Comparison of ENCODE assay signal across 9 mouse cellular contexts in genomic region chr15:98726746-98727145, GRCm38 (mm10). TPM values are rescaled to one million over a fixed set of nuclear protein-coding genes. Genes with fewer than 3 reads are reported as not detected.
DNase-seq lines count a peak whose midpoint lies in the region; ATAC-seq and TF ChIP-seq lines count a peak whose summit lies in the region.
"Had no signal": no experiment of that assay in that cellular context is flagged by ENCODE, and none has a peak within 500 bp of the region (broad histone marks: within the 10 kb centered on the region; RNA-seq: fewer than 3 reads in every experiment).

No protein-coding gene starts in this region.

- no peak for ATAC-seq in lung, embryonic 15.5 days (ENCODE audit: borderline replicate concordance, extremely low read depth, low FRiP score, low TSS enrichment)
- ATAC-seq in limb, embryonic 11.5 days (ENCODE audit: insufficient number of reproducible peaks, low FRiP score, low TSS enrichment, low read depth), result no peak
- no peak for ATAC-seq in neural tube, embryonic 15.5 days (ENCODE audit: low FRiP score)

- H3K27me3 ChIP-seq in lung, embryonic 15.5 days, result peaks cover 20% of the 10 kb centered on the region
- peaks cover 75% of the 10 kb centered on the region for H3K27me3 ChIP-seq in forebrain, embryonic 10.5 days (ENCODE audit: poor library complexity, severe bottlenecking)
- H3K27me3 ChIP-seq in limb, embryonic 11.5 days (ENCODE audit: control insufficient read depth, insufficient read depth, low read length), result no peaks in the 10 kb centered on the region
- H3K27me3 ChIP-seq in neural tube, embryonic 15.5 days (replicated peaks), result peaks cover 15% of the 10 kb centered on the region
- peaks cover 5% of the 10 kb centered on the region for H3K27me3 ChIP-seq in thymus, adult 2 months (ENCODE audit: control insufficient read depth, insufficient read depth, low read length)

- intact Hi-C loops in gastrocnemius, postnatal 36 days (cut with DNase I), result no loop called here

- no peaks in the 10 kb centered on the region for H3K9me3 ChIP-seq in lung, embryonic 15.5 days
- no peaks in the 10 kb centered on the region for H3K9me3 ChIP-seq in forebrain, embryonic 10.5 days
- no peaks in the 10 kb centered on the region for H3K9me3 ChIP-seq in limb, embryonic 11.5 days (ENCODE audit: control insufficient read depth, low read length)
- no peaks in the 10 kb centered on the region for H3K9me3 ChIP-seq in neural tube, embryonic 15.5 days (replicated peaks)

- no peak for TF ChIP-seq POLR2A in thymus, adult 2 months (IDR thresholded peaks at IDR 0.05; ENCODE audit: control insufficient read depth, extremely low read depth, insufficient read depth, low read length, poor library complexity)

- H3K4me3 ChIP-seq in lung, embryonic 15.5 days, result peak overlapping the region; percentile 60
- peak overlapping the region; percentile 62 for H3K4me3 ChIP-seq in forebrain, embryonic 10.5 days
- H3K4me3 ChIP-seq in limb, embryonic 11.5 days (ENCODE audit: low read depth, low read length), result peak overlapping the region; percentile 49
- peak overlapping the region; percentile 52 for H3K4me3 ChIP-seq in neural tube, embryonic 15.5 days (replicated peaks)
- no peak overlapping the region for H3K4me3 ChIP-seq in thymus, adult 2 months (ENCODE audit: control insufficient read depth, insufficient read depth, low read length)

- 34% methylated on average over 7 of the region's 7 CpGs for WGBS in lung, embryonic 15.5 days
- WGBS in forebrain, embryonic 10.5 days, result 45% methylated on average over 7 of the region's 7 CpGs
- WGBS in limb, embryonic 11.5 days, result 41% methylated on average over 7 of the region's 7 CpGs
- 37% methylated on average over 7 of the region's 7 CpGs for WGBS in neural tube, embryonic 15.5 days
- WGBS in thymus, adult 2 months, result 88% methylated on average over 7 of the region's 7 CpGs

- no peak for TF ChIP-seq CTCF in thymus, adult 2 months (IDR thresholded peaks at IDR 0.05; ENCODE audit: borderline replicate concordance, control insufficient read depth, extremely low read depth, insufficient read depth, low read length, poor library complexity)

- peak overlapping the region; percentile 55 for H3K9ac ChIP-seq in lung, embryonic 15.5 days
- H3K9ac ChIP-seq in limb, embryonic 11.5 days (ENCODE audit: low read length), result no peak overlapping the region; the same call in 1 of the 2 replicates
- no peak overlapping the region for H3K9ac ChIP-seq in neural tube, embryonic 15.5 days (replicated peaks)

- peak overlapping the region; percentile 97 for H3K4me2 ChIP-seq in lung, embryonic 15.5 days
- H3K4me2 ChIP-seq in limb, embryonic 11.5 days (ENCODE audit: low read depth, severe bottlenecking), result peak overlapping the region; percentile 95
- H3K4me2 ChIP-seq in neural tube, embryonic 15.5 days, result peak overlapping the region; percentile 82

- H3K4me1 ChIP-seq in lung, embryonic 15.5 days, result peaks cover 29% of the 10 kb centered on the region
- H3K4me1 ChIP-seq in forebrain, embryonic 10.5 days, result peaks cover 53% of the 10 kb centered on the region
- H3K4me1 ChIP-seq in limb, embryonic 11.5 days (ENCODE audit: control insufficient read depth, insufficient read depth, low read length), result peaks cover 30% of the 10 kb centered on the region
- H3K4me1 ChIP-seq in neural tube, embryonic 15.5 days, result peaks cover 29% of the 10 kb centered on the region
- H3K4me1 ChIP-seq in thymus, adult 2 months (replicated peaks; ENCODE audit: control insufficient read depth, insufficient read depth, low read length), result peaks cover 30% of the 10 kb centered on the region

- H3K27ac ChIP-seq in lung, embryonic 15.5 days, result no peak overlapping the region
- peak overlapping the region; percentile 76; the same call in 1 of the 2 replicates for H3K27ac ChIP-seq in forebrain, embryonic 10.5 days
- no peak overlapping the region for H3K27ac ChIP-seq in limb, embryonic 11.5 days (replicated peaks; ENCODE audit: low read depth, low read length)
- no peak overlapping the region for H3K27ac ChIP-seq in neural tube, embryonic 15.5 days (replicated peaks)
- no peak overlapping the region for H3K27ac ChIP-seq in thymus, adult 2 months (ENCODE audit: control insufficient read depth, insufficient read depth, low read length)

- H3K36me3 ChIP-seq in lung, embryonic 15.5 days, result no peaks in the 10 kb centered on the region
- H3K36me3 ChIP-seq in forebrain, embryonic 10.5 days (replicated peaks), result no peaks in the 10 kb centered on the region
- no peaks in the 10 kb centered on the region for H3K36me3 ChIP-seq in limb, embryonic 11.5 days (ENCODE audit: control insufficient read depth, insufficient read depth, low read length)
- no peaks in the 10 kb centered on the region for H3K36me3 ChIP-seq in neural tube, embryonic 15.5 days
- no peaks in the 10 kb centered on the region for H3K36me3 ChIP-seq in thymus, adult 2 months (ENCODE audit: control insufficient read depth, insufficient read depth, low read length)

- DNase-seq in lung, postnatal 36 days, result no peak
- no peak for DNase-seq in forebrain, embryonic 10.5 days (ENCODE audit: extremely low spot score, low spot score)
- DNase-seq in limb, embryonic 11.5 days (ENCODE audit: low spot score), result no peak
- no peak for DNase-seq in gastrocnemius, postnatal 36 days
- DNase-seq in thymus, adult 2 months, result no peak
- DNase-seq in cerebellum, postnatal 4 days (ENCODE audit: low spot score in 2 of 2), result no peak

RNA-seq across cellular contexts. Expression of gene Fkbp11, which starts 1.3 kb away (rescaled TPM):
- 30.0 and 32.6 TPM in 2 replicates for polyA plus RNA-seq in lung, embryonic 15.5 days (2015; fragmentation: Nextera tagmentation; extraction: Ambion mirVana)
- polyA plus RNA-seq in forebrain, embryonic 10.5 days (2016; fragmentation: Nextera tagmentation; extraction: Ambion mirVana), result 16.7 and 17.1 TPM in 2 replicates
- 24.3 and 25.7 TPM in 2 replicates for polyA plus RNA-seq in limb, embryonic 11.5 days (2014; fragmentation: Nextera tagmentation; extraction: Ambion mirVana)
- polyA plus RNA-seq in neural tube, embryonic 15.5 days (2015; fragmentation: Nextera tagmentation; extraction: Ambion mirVana), result 11.9 and 12.3 TPM in 2 replicates
- total RNA-seq in gastrocnemius, postnatal 36 days (2021), result 1 to 10 TPM; 1.4 to 1.7 TPM
- polyA plus RNA-seq in thymus, adult 2 months (2012; rRNA removed), result 2.1 and 3.1 TPM in 2 replicates

RNA-seq across cellular contexts. Expression of gene Ccdc65, which starts 18.7 kb away (rescaled TPM):
- polyA plus RNA-seq in lung, embryonic 15.5 days (2015; fragmentation: Nextera tagmentation; extraction: Ambion mirVana), result 2.1 and 2.8 TPM in 2 replicates
- polyA plus RNA-seq in forebrain, embryonic 10.5 days (2016; fragmentation: Nextera tagmentation; extraction: Ambion mirVana), result 0.86 and 0.90 TPM in 2 replicates
- polyA plus RNA-seq in limb, embryonic 11.5 days (2014; fragmentation: Nextera tagmentation; extraction: Ambion mirVana), result 0.48 and 1.3 TPM in 2 replicates
- polyA plus RNA-seq in neural tube, embryonic 15.5 days (2015; fragmentation: Nextera tagmentation; extraction: Ambion mirVana), result 6.4 and 7.5 TPM in 2 replicates
- total RNA-seq in gastrocnemius, postnatal 36 days (2021), result not detected
- polyA plus RNA-seq in thymus, adult 2 months (2012; rRNA removed), result 0.04 and 0.09 TPM in 2 replicates
- total RNA-seq: common myeloid progenitor, adult 5-6 weeks had no signal

RNA-seq across cellular contexts. Expression of gene Arf3, which starts 36.3 kb away (rescaled TPM):
- polyA plus RNA-seq in lung, embryonic 15.5 days (2015; fragmentation: Nextera tagmentation; extraction: Ambion mirVana), result 45.7 and 45.8 TPM in 2 replicates
- polyA plus RNA-seq in forebrain, embryonic 10.5 days (2016; fragmentation: Nextera tagmentation; extraction: Ambion mirVana), result 42.1 and 42.5 TPM in 2 replicates
- 34.7 and 36.4 TPM in 2 replicates for polyA plus RNA-seq in limb, embryonic 11.5 days (2014; fragmentation: Nextera tagmentation; extraction: Ambion mirVana)
- 97.8 TPM in 2 replicates for polyA plus RNA-seq in neural tube, embryonic 15.5 days (2015; fragmentation: Nextera tagmentation; extraction: Ambion mirVana)
- total RNA-seq in gastrocnemius, postnatal 36 days (2021), result 1 to 10 TPM; 7.4 to 8.2 TPM
- 165 and 182 TPM in 2 replicates for polyA plus RNA-seq in thymus, adult 2 months (2012; rRNA removed)

RNA-seq across cellular contexts. Expression of gene Rnd1, which starts 49.5 kb away (rescaled TPM):
- 0.63 and 0.92 TPM in 2 replicates for polyA plus RNA-seq in lung, embryonic 15.5 days (2015; fragmentation: Nextera tagmentation; extraction: Ambion mirVana)
- polyA plus RNA-seq in forebrain, embryonic 10.5 days (2016; fragmentation: Nextera tagmentation; extraction: Ambion mirVana), result 1.8 and 2.2 TPM in 2 replicates
- polyA plus RNA-seq in limb, embryonic 11.5 days (2014; fragmentation: Nextera tagmentation; extraction: Ambion mirVana), result 0.29 and 0.37 TPM in 2 replicates
- 9.4 and 11.3 TPM in 2 replicates for polyA plus RNA-seq in neural tube, embryonic 15.5 days (2015; fragmentation: Nextera tagmentation; extraction: Ambion mirVana)
- total RNA-seq in gastrocnemius, postnatal 36 days (2021), result 1 to 10 TPM in 1 of 2 experiments, under 1 TPM in 1; 0.81 to 1.5 TPM
- polyA plus RNA-seq in thymus, adult 2 months (2012; rRNA removed), result 2.6 and 2.8 TPM in 2 replicates

RNA-seq across cellular contexts. Expression of gene Wnt10b, which starts 51.2 kb away (rescaled TPM):
- 0.10 TPM in 1 of 2 replicates, not detected in the other for polyA plus RNA-seq in lung, embryonic 15.5 days (2015; fragmentation: Nextera tagmentation; extraction: Ambion mirVana)
- 0.12 and 0.33 TPM in 2 replicates for polyA plus RNA-seq in forebrain, embryonic 10.5 days (2016; fragmentation: Nextera tagmentation; extraction: Ambion mirVana)
- polyA plus RNA-seq in limb, embryonic 11.5 days (2014; fragmentation: Nextera tagmentation; extraction: Ambion mirVana), result 0.81 and 1.5 TPM in 2 replicates
- polyA plus RNA-seq in neural tube, embryonic 15.5 days (2015; fragmentation: Nextera tagmentation; extraction: Ambion mirVana), result 0.08 and 0.72 TPM in 2 replicates
- total RNA-seq in gastrocnemius, postnatal 36 days (2021), result under 1 TPM; 0.69 to 0.87 TPM
- polyA plus RNA-seq in thymus, adult 2 months (2012; rRNA removed), result 3.4 and 3.9 TPM in 2 replicates
